Mouse (Mus musculus): ENCODE results near the gene Abca12.

Abca12 gene

DNA sequence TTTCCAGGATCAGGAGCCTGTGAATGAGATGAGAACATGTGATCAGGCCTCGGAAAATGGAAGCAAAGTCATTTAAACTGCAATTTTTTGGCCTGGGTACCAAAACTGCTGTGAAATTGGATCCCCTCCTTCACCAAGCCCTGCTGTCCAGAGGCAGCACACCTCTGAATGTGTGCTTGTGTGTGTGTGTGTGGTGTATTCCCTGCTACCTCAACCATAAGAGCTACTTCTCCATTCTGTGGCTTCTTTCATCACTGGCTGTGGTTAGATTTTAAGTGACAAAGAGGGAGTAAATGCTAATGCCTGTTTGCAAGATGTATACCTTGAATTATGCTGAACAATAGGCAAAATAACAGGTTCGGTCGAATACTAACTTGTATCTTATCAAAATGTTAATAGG lies 84.4 kb downstream of the Abca12 start:
- DNase-seq = no peak

DNA sequence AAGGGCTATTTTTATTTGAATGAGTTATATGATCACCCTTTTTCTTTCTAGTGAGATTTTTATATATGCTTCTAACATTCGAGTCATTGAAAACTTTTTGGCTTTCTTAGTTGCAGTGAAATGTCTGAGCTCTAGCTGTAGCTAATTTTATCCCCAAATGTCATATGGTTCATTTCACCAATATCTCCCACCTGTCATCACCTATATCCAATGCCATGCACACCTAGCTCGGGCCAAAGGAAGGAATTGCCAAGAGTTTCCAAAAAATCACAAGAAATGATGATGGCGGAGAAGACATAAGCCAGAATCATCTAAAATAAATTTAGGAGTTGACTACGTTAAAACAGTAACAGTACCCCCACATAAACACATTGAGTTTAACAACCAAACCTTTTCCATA lies 102.5 kb downstream of the Abca12 start:
- DNase-seq = no peak

DNA sequence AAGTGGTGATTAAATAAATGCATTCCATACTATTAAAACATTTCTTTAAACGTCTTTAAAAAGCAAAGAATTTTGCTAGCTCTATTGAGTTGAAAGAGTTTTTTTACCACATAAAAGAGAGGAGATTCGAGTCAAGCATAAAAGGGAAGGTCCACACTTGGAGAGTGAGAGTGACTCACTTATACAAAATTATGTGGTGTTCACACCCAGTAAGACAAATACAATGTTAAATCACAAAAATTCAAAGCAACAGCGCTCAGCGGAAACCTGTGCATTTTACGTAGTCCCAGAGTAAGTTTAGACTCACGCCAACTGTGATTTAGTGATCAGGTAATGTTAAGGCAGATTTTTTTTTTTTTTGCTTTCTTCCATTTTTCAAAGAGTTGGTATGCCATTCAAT lies 104.1 kb downstream of the Abca12 start:
- no peak for DNase-seq

DNA sequence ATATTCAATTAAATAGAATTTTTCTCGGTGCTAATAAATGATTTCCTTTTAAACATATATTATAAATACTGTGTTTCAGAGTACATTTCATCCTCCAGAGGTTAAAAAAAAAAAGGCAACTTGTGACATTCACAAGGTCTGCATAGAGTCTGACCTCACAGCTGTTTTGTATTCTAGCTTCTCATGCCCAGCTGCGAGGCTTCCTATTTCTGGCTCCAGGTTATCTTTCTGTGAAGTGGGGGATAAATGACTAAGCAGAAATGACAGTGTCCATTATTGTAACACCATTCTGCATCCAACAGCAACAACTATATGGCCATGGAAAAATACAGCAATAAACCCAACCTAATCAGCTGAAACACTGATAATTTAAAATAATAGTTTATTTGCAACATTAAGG lies 107.3 kb downstream of the Abca12 start:
- DNase-seq = no peak

DNA sequence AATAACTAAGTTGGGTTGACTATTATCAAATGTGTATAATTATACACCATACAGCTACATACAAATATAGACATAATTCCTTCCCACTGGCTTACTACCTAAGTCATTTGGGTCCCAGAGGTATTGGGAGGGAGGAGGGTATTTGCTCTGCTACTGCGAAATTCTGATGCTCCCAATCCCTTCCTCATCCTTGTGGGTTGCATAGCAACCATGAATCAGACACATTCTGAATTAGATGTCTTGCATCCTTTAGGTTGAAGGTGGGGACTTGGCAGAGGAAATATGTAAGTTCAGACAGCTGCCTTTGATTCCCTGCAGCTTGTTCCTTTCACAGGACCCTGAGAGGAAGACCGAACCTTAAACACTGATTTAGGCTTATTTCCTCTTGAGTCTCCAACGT lies 108.5 kb downstream of the Abca12 start:
- DNase-seq = no peak

DNA sequence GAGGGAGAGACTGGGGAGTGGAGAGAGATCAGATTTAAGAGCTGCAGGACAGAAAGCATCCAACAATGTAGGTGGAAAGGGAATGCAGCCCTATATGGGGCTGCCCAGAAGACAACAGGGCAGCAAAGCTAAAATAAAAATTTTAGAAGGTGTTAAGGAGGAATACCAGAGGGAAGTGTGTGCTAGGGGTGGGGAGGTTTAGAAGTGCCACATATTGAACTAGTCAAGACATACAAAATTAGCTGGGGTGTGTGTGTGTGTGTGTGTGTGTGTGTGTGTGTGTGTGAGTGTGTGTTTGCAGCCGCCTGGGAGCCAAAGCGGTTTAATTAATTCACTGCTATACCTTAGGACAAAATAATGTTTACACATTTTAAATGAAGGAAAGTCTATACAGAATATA lies 110.1 kb downstream of the Abca12 start:
- DNase-seq = no peak

DNA sequence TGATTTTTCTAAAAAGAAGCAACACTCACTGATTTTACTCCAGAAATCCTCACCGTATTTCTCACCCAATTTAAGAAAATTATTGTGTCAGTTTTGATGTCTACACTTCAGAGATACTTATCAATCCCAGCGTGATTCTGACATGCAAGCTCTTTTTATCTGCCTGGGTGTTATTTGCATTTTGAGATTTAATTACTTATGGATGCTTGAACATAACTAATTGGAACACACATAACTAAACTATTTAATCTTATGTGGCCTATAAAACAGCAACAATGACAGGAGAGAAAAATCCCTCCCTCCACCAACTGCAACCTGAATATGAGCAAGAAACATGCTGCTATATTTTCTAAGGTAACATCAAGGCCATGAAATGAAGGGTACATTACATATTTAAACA lies 117.7 kb downstream of the Abca12 start:
- no peak for DNase-seq

DNA sequence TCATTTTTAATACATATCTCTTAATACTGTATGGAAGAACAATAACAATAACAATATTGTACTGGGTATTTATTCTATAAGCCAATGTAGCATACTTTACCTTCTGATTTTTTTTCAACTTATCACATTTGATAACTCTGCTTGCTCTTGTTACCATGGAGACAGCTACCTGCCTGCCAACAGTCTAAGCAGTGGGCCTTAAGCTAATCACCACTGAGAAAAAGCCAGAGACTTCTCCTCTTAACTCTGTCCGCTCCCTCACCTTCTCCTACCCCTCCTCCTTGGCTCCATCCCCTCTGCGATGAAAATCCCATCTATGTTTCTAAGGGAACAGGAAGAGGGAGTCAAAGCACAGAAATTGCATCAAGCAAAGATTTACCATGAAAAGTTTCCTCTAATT lies 118.1 kb downstream of the Abca12 start:
- no peak for DNase-seq

DNA sequence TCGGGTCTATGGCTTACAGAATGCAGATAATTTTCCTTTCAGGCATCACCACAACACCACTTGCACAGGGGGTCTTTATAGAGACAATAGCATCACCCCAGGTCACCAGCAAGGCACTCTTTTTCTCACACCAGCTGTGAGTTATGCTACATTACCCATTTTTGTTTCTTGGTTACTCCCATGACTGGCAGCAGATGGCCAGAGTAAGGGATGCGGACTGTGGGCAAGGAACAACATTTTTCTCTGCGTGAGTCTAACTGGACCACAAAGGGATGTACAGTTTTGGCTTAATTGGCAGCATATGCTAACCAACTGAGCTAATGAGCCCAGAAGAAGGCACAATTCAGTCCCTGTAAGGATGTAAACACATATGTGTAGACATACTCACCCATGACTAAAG lies 122.8 kb downstream of the Abca12 start:
- DNase-seq = no peak

DNA sequence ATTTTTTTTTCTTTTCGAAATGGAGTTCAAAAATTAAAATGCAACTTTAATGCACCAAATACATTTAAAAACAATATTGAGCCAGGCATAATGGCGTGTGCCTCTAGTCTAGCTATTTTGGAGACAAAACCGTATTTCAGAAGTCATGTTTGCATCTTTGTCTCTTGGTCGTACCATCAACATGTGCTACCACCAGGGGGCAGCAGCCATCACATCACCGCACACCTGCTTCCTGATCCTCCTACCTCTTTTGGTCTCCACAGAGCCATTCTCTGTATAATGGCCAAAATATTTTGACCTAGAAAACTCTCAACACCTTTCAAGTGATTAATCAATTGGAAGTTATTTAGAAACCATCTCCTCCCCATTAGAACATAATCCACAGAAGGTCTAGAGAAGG lies 125.2 kb downstream of the Abca12 start:
- DNase-seq = peak; percentile 31 to 32

DNA sequence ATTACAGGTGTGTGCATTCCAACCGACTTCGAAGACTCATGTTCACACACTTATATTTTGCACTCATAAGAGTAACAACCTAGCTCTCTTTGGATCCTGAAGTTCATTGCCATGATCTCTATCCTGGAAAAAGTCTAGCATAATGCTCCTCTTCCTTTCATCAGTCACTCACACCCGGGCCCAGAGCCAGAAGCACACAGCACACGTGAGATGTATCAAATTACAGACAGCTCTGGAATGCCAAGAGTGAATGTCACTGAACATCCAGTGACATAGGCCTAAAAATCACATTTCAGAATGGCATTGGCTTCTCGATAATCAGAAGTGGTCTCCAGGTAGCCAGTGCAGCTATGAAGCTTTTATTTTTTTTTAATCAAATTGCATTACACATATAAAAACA lies 137.8 kb downstream of the Abca12 start:
- no peak for DNase-seq

DNA sequence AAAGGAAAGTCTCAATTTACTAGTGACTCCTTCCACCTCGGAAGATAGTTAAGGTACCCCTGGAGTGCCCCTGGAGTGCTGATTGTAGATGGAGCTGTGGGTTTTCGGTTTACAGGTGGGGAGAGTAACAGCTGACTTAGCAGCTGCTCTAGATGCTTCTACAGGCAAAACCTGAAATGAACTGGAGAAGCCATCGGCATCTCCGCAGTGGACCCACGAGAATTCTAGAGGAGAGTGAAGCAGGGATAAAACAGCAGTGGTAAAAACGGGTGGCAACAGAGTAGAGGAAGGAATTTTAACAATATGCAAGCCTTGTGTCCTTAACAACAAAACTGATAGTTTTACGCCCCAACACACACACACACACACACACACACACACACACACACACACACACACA lies 142.2 kb downstream of the Abca12 start:
- no peak for DNase-seq

DNA sequence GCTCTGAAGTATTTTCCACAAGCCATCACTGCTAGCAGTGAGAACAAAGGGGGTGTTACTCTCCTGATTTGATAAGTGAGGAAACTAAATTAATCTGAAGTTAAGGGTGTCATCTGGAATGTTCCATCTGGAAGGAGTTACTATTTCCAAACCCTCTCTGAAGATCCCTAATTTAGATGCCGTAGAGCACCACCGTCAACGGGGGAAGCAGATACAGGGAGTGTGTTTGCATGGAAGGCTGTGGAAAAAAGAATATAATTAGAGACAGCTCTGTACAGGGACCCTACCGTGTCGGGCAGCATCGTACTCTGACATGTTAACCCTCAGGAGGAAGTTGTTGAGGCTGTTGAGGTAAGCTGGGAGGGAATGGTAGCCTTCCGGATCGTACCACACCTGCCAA lies 142.6 kb downstream of the Abca12 start:
- DNase-seq = no peak

DNA sequence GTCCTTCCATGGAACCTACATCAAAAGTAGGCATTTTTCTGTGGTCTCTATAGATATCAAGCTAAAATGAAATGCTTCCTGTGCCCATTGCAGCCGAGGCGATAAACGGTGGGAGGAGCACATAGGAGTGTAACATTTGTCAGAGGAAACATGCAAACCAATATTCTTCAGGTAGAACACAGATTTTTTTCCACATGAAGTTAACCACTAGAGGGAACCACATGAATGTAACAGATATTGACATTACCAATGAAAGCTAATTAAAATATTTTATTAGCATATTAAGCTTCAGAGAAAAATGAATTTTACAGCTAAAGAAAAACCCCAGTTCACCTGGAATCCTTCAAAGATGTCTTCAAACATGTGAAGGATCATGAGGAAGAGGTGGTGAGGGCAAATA lies 144.6 kb downstream of the Abca12 start:
- DNase-seq = no peak

DNA sequence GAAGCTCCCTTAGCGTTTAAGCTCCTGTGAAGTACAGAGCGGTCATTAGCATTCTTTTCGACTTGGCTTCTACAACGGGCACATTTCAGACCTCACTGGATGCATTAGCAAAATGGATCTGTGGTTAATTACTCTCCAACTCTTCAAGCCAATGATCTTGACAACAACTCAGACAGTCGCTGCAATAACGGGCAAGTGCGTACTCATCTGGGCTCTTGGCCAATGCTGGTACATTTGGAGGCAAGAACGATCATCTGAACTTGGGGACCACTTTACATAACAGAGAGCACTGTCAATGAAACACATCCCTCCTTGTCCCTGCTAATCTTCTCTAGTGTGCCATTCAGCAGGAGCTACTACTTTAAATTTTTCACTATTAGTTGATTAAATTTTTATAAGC lies 148.1 kb downstream of the Abca12 start:
- no peak for DNase-seq

DNA sequence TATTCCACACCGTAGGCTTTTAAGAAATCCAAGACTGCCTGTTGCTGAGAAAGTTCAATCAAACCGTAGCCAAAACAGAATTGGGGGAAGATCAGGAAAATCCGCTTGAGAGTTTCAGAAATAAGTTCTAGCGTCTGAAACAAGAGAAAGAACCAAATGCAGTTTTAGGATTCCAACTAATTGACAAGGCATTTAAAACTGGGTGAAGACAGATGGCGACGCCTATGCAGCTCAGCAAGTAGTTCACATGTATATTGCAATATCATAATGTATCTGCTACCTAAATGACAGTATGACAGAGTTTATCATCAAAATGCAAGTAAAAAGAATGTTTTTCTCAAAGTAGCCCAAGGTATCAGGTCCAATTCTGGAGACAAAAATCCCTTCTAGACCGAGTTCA lies 151.2 kb downstream of the Abca12 start:
- no peak for DNase-seq

DNA sequence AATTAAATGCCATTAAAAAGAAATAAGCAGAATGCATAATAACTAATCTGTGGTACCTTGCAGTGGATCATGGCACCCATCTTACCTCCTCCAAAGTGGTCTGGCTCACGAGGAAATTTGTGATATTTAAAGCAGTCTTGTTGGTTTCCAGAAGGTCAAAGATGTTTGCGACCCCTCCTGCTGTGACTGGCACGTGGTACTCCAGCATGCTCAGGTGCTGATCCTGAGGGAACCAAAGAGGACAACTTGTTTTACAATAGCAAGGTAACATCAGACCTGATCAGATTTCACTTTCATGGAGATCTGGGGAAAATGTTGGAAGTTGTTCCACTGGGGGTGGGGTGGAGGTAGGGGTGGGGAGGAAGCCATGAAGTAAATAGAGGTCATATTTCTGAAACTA lies 170.1 kb downstream of the Abca12 start:
- DNase-seq = no peak

DNA sequence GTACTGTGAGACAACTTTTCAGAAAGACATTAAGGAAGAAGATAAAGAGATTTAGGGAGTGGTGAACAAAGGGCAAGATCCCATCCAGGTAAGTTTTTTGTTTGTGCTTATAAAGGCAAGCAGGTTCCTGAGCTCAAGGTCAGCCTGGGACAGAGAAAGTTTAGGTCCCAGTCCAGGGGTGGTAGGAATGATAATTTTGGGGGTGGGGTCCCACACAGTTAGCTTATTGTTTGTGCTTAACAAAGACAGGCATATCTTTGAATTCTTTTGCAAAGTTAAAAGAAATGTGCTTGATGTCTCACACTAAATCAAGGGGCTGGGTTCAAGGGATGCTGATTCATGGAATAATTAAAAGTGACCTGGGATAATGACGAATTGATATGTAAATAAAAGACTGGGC lies 173.3 kb downstream of the Abca12 start:
- DNase-seq = no peak

DNA sequence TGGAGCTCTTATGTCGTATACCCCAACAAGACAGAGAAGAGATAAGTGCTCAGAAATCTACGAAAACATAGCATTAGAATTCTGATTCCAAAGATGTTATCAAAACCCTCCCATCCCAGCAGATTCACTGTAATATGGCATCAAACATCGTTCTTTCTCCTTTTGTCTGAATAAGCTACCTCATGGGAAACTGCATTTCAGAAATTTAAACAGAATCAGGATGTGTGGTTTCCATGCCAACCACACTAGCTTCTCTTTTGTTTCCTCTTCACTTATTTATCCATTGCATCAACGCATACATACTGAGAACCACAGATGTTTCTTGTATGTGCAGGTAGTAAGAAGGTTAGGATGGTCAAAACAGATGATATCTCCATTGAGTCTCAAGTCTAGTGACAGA lies 175.1 kb downstream of the Abca12 start:
- DNase-seq = no peak

DNA sequence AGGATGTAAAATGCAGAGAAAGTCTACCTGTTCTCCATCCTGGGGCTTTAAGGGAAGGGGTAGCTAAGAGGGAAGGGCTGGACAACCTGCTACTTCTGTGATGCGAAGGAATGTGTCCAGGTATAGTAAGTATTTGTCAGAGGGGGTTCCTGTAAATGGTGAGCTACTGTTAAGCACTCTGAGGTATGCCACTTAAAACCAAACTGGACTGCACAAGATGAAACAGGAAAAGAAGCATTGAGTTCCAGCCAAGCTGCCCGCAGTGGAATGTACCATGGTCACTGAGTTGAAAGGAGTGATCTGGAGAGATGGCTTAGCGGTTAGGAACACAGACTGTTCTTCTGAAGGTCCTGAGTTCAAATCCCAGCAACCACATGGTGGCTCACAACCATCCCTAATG lies 179.4 kb downstream of the Abca12 start:
- peak; percentile 34 to 47 for DNase-seq

DNA sequence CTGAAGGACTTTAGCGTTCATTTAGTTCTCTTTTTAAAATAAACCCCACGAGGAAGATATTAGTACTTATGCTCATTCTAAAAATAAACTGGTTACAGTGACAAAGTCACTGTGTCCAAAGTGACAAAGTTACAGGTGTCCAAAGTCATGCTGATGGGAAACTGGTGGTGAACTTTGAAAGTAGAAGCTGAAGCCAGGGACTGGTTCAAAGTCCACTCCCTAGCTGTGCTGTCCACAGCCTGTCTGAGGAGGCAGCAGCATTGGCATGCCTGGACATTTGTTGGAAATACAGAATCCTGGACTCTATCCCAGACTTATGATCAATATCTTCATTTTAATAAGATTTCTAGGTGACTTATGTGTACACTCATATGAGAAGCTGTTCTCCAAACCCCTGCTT lies 183.5 kb downstream of the Abca12 start:
- DNase-seq = no peak

DNA sequence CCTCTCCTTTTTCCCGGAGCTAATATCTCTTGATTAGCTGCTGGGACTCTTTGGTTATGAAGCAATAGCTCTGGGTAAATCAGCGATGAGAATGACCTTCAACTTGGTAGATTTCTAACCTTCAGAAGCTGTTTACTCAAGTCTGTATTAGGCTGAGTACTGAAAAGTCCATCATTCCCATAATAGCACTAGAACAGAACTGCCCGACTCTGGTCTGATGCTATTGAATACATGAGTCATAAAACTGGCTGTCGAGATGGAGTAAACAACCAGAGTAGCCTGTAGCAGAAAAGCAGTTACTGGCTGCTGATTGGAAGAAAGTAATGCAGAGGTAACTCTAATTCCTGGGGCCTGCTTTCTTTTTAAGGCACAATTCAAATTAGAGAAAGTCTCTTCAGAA lies 211.1 kb downstream of the Abca12 start:
- no peak for DNase-seq

DNA sequence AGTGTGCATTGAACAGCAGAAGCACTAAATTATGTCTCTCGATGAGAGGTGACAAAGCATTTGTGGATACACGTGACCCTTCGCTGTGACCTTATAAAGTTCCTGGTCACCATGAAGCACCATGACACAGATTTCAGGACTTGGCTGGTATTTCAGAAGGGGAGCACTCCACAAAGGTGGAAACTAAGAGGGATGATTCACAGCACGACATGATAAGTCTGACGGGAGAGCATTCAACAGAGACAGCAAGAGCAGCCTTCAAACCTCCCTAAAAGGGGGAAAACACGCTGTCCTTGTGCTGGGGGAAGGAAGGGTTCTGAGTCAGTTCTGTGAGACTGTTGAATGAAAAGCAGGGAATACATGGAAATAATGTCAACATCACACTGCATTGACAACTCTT lies 218.5 kb downstream of the Abca12 start:
- DNase-seq = no peak

DNA sequence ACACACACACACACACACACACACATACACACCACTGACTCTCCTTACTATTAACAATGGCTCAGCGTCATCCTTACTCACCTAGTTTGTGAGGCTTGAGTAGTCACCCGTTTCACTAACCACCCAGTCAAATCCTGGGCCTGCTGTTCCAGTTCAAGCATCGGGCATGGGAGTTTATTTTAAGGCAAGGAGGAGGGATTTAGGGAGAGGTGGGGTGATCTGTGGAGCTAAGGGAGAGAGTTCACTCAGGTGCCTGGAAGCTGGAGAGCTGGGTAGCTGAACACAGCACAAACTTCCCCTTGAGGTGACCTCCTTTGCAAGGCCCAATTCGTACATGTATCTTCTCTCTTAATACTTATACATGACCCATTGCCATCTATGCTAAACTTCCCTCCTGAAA lies 219.4 kb downstream of the Abca12 start:
- no peak for DNase-seq

DNA sequence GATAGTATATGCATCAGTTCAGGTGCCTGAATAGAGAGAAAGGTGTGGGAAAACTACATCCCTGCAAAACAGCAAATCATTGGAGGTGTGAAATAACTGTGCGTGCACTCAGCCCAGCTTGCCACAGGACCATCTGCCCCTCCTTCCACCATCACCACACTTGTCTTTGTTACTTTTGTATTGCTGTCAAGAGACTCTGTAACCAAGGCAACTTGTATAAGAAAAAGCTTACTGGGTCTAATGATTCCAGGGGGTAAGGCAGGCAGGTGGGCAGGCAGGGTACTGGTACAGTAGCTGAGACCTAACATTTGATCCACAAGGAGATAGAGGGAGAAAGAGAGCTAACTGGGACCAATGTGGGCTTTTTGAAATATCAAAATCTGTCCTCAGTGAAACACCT lies 220.8 kb downstream of the Abca12 start:
- no peak for DNase-seq
